Mouse (Mus musculus) spleen, adult 10 weeks (tissue): ENCODE measurements around the gene Olfr1216. TPM values are rescaled to one million over a fixed set of nuclear protein-coding genes. Genes with fewer than 3 reads are reported as not detected.

Experiments used
- polyA plus RNA-seq: library from polyadenylated mRNA; stranded (reverse); fragments of 350-450 nt; fragmentation: Illumina TruSeq; extraction: RNeasy Lipid Tissue Mini Kit (QIAGEN cat#74804); gene quantifications from one replicate; pipeline ENCODE4 v1.2.3, GENCODE M21; 2015; ENCODE audit warnings: low replicate concordance; ENCODE audit not compliant: insufficient read depth

The Olfr1216 gene
- not detected for polyA plus RNA-seq

GRCm38 (mm10) chr2:89018240-89018639, at the start of gene Olfr1216:
Gene Olfr1216, minus strand, starts transcription at chr2:89018340.

GRCm38 (mm10) chr2:89061087-89061486, 42.9 kb upstream of the Olfr1216 start, which contains the start of gene Olfr1218:
Gene Olfr1218, minus strand, starts transcription at chr2:89061187.

GRCm38 (mm10) chr2:89031965-89032364, 13.8 kb upstream of the Olfr1216 start, which contains the start of gene Olfr1217:
Gene Olfr1217, minus strand, starts transcription at chr2:89032065.

GRCm38 (mm10) chr2:89006873-89007272, 11.3 kb downstream of the Olfr1216 start, which contains the start of gene Olfr1215:
Gene Olfr1215, minus strand, starts transcription at chr2:89006973.

GRCm38 (mm10) chr2:88992553-88992952, 25.6 kb downstream of the Olfr1216 start, which contains the start of gene Olfr1214:
Gene Olfr1214, minus strand, starts transcription at chr2:88992653.

GRCm38 (mm10) chr2:88980181-88980580, 38.0 kb downstream of the Olfr1216 start, which contains the start of gene Gm13762:
Gene Gm13762, minus strand, starts transcription at chr2:88980281.

Other genes with a start within 250 kb of the Olfr1216 start
- gene Olfr1200, start 247.9 kb downstream of the Olfr1216 start, polyA plus RNA-seq: not detected
- gene Olfr1201, start 225.3 kb downstream of the Olfr1216 start, polyA plus RNA-seq: not detected
- gene Olfr1202, start 203.8 kb downstream of the Olfr1216 start, polyA plus RNA-seq: not detected
- not detected for gene Olfr1205, start 188.6 kb downstream of the Olfr1216 start, polyA plus RNA-seq
- not detected for gene Olfr1204, start 169.0 kb downstream of the Olfr1216 start, polyA plus RNA-seq
- gene Olfr1206, start 155.1 kb downstream of the Olfr1216 start, polyA plus RNA-seq: not detected
- gene Olfr1208, start 116.0 kb downstream of the Olfr1216 start, polyA plus RNA-seq: not detected
- gene Olfr1209, start 103.2 kb downstream of the Olfr1216 start, polyA plus RNA-seq: not detected
- not detected for gene Olfr1211, start 80.2 kb downstream of the Olfr1216 start, polyA plus RNA-seq
- gene Olfr1212, start 64.4 kb downstream of the Olfr1216 start, polyA plus RNA-seq: not detected
- gene Gm13762, start 38.1 kb downstream of the Olfr1216 start, polyA plus RNA-seq: not detected
- gene Olfr1214, start 25.7 kb downstream of the Olfr1216 start, polyA plus RNA-seq: not detected
- gene Olfr1215, start 11.4 kb downstream of the Olfr1216 start, polyA plus RNA-seq: not detected
- not detected for gene Olfr1217, start 13.7 kb upstream of the Olfr1216 start, polyA plus RNA-seq
- not detected for gene Olfr1218, start 42.8 kb upstream of the Olfr1216 start, polyA plus RNA-seq
- not detected for gene Olfr1219, start 65.2 kb upstream of the Olfr1216 start, polyA plus RNA-seq
- gene Olfr1220, start 88.5 kb upstream of the Olfr1216 start, polyA plus RNA-seq: not detected
- gene Olfr1221, start 98.9 kb upstream of the Olfr1216 start, polyA plus RNA-seq: not detected
- gene Olfr1222, start 114.7 kb upstream of the Olfr1216 start, polyA plus RNA-seq: not detected
- gene Olfr1223, start 133.2 kb upstream of the Olfr1216 start, polyA plus RNA-seq: not detected
- gene Olfr1224-ps1, start 145.8 kb upstream of the Olfr1216 start, polyA plus RNA-seq: not detected
- not detected for gene Olfr1225, start 156.3 kb upstream of the Olfr1216 start, polyA plus RNA-seq
- gene Olfr1226, start 181.7 kb upstream of the Olfr1216 start, polyA plus RNA-seq: not detected
- gene Olfr1228, start 235.7 kb upstream of the Olfr1216 start, polyA plus RNA-seq: not detected